Mouse (Mus musculus): ENCODE data around the gene Gm20431.

DNA sequence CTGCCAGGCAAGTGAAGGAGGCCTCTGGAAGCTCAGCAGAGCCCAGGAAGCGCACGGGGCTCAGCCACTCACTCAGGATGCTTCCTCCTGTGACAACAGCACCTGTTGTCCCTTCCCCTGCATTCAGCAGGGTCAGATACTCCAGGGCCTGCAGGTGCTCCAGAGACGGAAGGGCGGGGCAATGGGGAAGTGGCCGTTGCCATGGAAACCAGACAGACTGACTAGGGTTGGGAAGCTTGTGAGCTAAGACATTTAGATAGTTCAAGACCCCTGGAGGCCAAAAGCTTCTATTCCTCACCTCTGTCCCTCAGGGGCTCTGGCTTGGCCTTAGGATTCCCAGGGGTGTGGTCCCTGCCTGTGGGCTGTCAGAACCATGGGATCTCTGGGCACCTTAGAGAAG lies 82.8 kb downstream of the Gm20431 start:
- TF ChIP-seq CTCF (IDR thresholded peaks at IDR 0.05; ENCODE audit: borderline replicate concordance, control insufficient read depth, extremely low read depth, insufficient read depth, low read length, poor library complexity) = no peak
- no peak for TF ChIP-seq POLR2A (IDR thresholded peaks at IDR 0.05; ENCODE audit: control insufficient read depth, extremely low read depth, insufficient read depth, low read length, poor library complexity)

Data from thymus, adult 2 months (tissue).